Mouse (Mus musculus): ENCODE results near the gene Vwa5b2.

The Vwa5b2 gene

DNA sequence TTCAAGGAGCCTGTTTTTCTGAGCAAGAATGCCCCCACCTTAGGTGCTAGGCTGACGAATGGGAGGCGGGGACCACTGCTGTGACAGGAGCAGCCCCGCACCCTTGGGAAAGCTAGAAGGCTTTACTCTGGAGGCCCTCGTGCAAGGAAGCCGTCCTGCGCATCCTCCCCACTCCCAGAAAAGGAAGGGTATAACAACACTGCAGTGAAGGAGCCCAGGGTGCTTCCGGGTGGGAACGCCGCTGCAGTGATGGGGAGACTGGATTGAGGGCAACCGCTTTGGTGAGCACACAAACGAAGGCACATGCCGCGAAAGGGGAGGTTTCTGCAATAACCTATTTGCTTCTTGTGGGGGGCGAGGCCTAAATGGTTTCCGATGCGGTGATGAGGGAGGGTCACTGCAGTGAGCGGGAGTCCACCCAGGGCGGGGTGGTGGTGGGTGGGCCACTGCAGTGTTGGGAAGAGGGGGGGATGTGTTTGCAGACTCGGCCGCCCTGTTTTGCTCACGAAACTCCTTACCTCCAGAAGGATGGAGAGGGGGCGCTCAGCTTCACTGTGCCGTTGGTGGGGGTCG, at the start of gene Vwa5b2:
Vwa5b2 (plus strand) TSS at position 106 of the 573 bp plus-strand sequence.
- DNase-seq (ENCODE audit: low spot score in 2 of 2): no peak

GRCm38 (mm10) chr16:20539649-20540048, 49.6 kb upstream of the Vwa5b2 start:
- DNase-seq (ENCODE audit: low spot score in 2 of 2): no peak

- DNase-seq (ENCODE audit: low spot score in 2 of 2): no peak
These were observed 48.8 kb upstream of the Vwa5b2 start for GRCm38 (mm10) chr16:20540438-20540837.

DNA sequence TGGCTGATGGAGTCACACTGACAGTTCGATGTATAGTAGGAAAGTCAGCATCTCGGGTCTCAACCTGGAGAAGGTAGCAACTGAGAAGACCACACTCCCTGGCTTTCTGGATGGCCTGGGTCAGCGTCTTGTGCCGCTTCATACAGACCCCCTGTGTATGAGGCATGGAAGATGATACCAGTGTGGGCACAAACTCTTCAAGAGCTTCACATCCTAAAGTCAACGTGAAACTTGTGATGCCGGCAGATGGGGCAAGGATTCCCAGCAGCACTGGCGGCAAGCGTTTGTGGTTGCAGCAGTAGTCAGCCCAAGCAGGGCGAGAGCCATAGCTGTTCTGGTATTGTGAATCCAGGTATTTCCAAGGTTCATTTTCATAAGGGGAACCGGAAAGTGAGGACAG, 43.6 kb upstream of the Vwa5b2 start:
- DNase-seq (ENCODE audit: low spot score in 2 of 2): no peak

- no peak for DNase-seq (ENCODE audit: low spot score in 2 of 2)
These were observed 41.8 kb upstream of the Vwa5b2 start for GRCm38 (mm10) chr16:20547423-20547822.

DNA sequence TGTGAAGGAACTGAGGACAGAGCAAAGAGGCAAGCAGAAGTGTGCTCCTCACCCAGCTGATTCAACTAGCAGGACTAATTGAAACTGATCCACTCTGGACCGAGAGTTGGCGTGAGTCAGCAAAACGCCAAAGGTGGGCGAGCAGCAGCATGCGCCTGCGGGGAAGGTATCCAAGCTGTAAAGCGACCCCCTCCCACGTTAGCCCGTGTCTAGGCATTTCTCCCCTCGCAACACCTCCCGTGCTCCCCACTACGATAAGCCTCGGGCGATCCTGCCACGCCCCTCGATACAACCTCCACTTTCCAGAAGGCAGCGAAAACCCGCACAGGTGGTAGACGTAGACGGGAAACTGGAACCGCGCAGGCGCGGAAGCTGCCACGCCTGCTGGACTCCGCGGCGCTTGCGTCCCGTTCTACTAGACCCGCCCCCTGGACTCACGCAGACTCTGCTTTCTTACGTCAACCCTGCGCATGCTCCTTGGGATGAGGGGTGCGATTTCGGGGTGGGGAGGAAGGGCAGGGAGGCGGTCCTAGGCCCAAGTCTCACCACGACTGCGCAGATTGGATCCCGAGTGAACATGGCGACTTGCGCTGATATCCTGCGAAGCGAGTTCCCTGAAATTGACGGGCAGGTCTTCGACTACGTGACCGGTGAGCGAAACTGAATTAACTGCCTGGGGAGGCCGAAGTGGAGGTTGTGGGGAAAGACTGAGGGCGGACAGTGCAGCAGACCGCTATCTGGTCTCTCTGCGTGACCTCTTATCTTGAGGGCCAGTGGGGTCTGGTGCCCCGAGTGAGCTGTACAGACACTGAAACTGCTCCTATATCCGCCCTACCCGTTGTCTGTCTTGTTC, 40.9 kb upstream of the Vwa5b2 start, which contains the start of gene Abcf3:
Abcf3 (plus strand) TSS at position 482 of the 853 bp plus-strand sequence.
- peak; percentile 97 to 98 for DNase-seq (ENCODE audit: low spot score in 2 of 2)

DNA sequence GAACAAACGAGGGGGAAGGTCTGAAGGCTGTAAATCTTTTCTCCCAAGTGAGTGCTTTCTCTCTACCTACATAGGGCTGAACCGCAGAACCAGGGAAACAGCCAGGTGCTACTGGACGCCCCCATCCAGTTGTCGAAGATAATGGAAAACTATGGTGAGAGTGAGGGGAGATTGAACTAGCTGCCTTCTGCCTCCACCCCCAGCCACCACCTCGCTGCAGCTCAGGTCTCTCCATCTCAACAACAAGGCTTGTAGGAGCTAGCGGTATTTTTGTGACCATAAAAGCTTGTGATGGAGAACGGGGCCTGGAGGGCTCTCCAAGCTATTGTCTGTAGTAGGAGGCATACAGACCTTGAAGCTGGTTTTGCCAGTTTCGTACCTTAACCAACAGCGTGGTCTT, 40.1 kb upstream of the Vwa5b2 start:
- DNase-seq (ENCODE audit: low spot score in 2 of 2): no peak

- no peak for DNase-seq (ENCODE audit: low spot score in 2 of 2)
These were observed 37.6 kb upstream of the Vwa5b2 start for GRCm38 (mm10) chr16:20551691-20552090.

DNA sequence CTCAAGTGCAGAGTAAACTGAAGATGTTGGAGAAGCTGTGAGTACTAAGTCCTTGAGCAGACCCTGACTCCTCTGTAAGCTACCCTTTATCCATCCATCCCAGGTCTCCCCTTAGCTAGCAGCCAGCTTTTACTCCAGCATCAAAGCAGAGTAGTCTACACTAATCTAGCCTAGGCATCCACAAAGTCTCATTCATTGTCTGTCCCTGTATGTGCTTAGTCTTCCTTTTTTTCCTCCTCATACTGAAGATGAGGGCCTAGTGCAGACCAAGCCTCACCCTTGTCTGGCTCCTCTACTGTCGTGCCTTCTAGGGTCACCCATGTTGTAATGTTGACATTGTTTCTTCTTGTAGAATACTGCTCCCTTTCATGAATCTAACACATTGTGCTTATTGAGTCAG, 36.7 kb upstream of the Vwa5b2 start:
- no peak for DNase-seq (ENCODE audit: low spot score in 2 of 2)

DNA sequence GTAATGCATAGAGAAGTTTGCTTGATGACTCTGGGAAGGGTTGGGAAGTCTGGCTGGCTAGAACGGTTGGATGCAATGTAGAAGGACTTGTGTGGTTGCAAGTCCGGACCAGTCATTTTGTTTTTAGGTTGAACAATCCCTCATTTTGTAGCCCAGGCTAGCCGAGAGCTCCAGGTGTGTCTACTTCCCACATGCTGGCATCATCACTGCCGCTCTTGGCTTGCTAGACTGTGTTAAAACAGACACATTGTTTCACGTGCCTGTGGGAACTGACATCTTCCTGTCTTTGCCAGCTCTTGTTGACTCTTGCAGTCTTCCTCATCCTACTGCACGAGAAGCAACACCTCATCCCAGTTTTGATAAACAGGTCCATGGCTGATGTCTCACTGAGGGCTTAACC, 34.3 kb upstream of the Vwa5b2 start:
- DNase-seq (ENCODE audit: low spot score in 2 of 2): no peak

GRCm38 (mm10) chr16:20557381-20557780, 31.9 kb upstream of the Vwa5b2 start:
- no peak for DNase-seq (ENCODE audit: low spot score in 2 of 2)

DNA sequence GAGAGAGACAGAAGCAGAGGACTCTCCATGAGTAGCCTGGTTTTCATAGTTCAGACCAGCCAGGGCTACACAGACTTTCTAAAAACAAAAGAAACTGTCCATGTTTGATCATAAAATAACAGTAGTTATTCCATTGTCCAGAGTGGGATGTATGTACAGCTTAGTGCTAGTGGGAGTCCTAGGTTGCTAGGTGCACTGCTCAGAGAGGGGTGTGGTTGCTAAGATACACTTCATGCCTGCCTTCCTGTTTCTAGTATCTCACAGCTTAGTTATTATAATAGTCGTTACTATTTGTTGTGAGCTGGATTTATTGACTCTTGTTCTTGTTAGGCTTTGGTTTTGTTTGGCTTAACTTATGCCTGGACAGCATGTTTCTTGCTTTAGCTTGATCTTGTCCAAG, 24.2 kb upstream of the Vwa5b2 start:
- no peak for DNase-seq (ENCODE audit: low spot score in 2 of 2)

DNA sequence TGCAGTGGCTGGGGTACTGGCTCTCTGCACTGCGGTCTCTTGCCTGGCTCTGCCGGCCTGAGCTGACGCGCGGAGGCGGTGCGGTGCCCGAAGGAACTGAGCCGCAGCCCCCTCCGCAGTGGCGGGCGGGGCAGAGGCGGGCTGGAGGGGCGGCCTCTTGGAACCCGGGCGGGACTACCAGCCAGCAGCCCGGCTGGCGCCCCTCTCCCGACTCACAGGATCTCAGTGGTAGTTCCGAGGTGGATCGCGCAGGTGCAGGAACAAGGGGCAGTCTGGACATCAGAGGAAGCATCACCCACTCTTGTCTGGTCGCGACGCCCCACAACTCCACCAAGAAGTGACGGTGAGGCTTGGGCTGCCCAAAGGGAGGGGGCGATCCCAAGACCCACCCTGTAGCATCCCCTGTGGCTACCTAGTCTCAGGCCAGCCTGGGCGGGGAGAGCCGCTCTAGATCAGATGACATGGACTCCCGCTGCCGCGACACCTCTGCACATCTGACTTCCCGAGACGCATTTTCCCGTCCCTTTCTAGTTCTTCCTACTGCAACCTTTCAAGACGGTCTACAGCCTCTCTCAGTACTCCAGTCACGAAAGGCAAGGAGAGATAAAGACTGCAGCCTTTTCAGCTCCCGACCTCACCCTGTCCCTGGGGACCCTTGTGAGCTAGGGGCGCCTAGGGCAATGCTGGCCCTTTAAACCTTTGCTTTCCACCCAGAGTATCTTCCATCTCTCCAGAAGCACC, 838 bp downstream of the Vwa5b2 start:
- DNase-seq (ENCODE audit: low spot score in 2 of 2): no peak

DNA sequence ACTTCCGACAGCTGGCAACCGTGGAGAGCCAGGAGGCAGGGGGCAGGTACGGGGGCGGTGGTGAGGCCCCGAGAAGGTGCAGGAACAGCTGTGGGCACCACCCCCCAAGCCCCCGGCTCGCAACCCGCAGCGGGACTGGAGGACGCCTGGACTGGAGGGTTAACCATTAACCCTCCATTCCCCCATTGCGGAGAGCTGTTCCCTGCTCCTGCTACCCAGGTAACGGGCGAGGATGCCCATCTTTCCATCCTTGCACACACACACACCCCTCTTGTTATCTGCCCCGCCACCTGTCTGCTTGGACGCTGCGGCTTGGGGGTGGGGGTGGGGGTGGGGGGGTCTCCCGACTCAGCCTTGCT, 1.4 kb downstream of the Vwa5b2 start:
- DNase-seq (ENCODE audit: low spot score in 2 of 2): no peak

DNA sequence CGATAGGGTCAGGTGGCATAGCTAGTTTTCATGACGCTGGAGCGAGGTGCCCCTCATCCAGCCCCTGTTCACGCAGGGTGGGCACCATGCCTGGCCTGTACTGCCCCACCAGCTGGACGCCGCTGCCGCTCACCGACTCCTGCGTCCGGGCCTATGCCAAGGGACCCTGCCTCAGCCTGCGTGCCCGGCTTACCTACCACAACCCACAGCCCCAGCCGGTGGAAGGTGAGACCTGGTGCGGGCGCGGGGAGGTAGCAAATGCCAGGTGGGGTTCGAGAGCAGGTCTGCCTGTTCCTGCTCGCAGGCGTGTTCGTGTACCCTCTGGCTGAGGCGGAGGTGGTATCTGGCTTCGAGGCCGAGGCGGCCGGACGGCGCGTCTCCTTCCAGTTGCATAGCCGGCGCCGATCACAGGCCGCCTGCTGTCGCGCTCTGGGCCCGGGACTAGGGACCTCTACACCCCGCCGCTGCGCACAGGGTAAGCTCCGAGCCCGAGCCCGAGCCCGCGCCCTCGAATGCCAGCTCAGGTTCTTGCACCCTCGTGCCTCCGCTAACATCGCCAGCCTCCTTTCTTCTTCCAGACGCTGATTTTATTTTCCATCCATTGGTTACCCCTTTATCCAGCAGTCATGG, 1.9 kb downstream of the Vwa5b2 start:
- no peak for DNase-seq (ENCODE audit: low spot score in 2 of 2)

- no peak for DNase-seq (ENCODE audit: low spot score in 2 of 2)
These were observed 5.9 kb downstream of the Vwa5b2 start for GRCm38 (mm10) chr16:20595060-20595673.

GRCm38 (mm10) chr16:20595737-20596136, 6.5 kb downstream of the Vwa5b2 start:
- DNase-seq (ENCODE audit: low spot score in 2 of 2): no peak

- no peak for DNase-seq (ENCODE audit: low spot score in 2 of 2)
These were observed 7.6 kb downstream of the Vwa5b2 start for GRCm38 (mm10) chr16:20596687-20597441.

DNA sequence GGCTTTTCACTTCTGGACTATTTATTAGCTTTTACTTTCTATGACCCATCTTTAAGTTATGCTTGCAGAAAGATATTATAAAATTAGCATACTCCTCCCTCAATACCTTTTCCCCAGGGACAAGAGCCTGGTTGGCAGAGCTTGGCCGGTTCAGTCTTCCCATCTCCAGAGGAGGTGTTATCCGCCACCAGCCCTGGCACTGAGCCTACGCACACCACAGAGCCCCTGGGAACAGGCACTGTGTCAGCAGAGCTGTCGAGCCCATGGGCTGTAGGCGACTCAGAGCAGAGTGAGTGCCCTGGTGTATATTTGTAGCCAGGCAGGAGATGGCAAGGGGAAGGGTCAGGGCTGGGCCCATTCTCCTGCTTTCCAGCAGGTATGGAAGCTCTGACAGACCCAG, 11.2 kb downstream of the Vwa5b2 start:
- no peak for DNase-seq (ENCODE audit: low spot score in 2 of 2)

GRCm38 (mm10) chr16:20604705-20605104, 15.4 kb downstream of the Vwa5b2 start:
- DNase-seq (ENCODE audit: low spot score in 2 of 2): no peak
